Comparison of ENCODE assay signal across 32 mouse cellular contexts in the genomic region with DNA sequence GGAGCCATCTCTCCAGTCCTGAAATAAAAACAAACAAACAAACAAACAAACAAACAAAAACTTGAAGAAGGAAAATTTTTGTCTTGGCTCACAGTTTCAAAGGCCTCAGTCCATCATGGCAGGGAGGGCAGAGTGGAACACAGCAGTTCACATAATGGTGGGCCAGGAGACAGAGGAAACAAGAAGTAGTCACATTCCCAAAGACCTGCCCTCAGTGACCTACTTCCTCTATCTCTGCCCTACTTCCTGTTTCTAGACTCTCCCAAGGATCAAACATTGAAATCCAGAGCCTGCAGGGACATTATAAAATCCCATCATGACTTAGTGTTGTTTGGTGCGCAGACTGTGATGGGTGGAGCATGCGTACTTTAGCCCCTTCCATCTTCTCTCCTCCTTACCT. TPM values are rescaled to one million over a fixed set of nuclear protein-coding genes. Genes with fewer than 3 reads are reported as not detected.
"Had no signal": no experiment of that assay in that cellular context is flagged by ENCODE, and none has a peak within 500 bp of the region (broad histone marks: within the 10 kb centered on the region; RNA-seq: fewer than 3 reads in every experiment).

No protein-coding gene starts in this region.

- H3K27ac ChIP-seq: limb, embryonic 10.5 days; limb, embryonic 12.5 days; limb, embryonic 13.5 days; limb, embryonic 15.5 days; liver, embryonic 12.5 days; liver, embryonic 13.5 days; liver, embryonic 14.5 days; liver, embryonic 15.5 days; lung, embryonic 15.5 days; macrophage; midbrain, embryonic 10.5 days; midbrain, embryonic 12.5 days; midbrain, embryonic 13.5 days; midbrain, embryonic 15.5 days; neural tube, embryonic 12.5 days had no signal

- H3K36me3 ChIP-seq: limb, embryonic 10.5 days; limb, embryonic 12.5 days; limb, embryonic 13.5 days; limb, embryonic 15.5 days; liver, embryonic 12.5 days; liver, embryonic 13.5 days; liver, embryonic 15.5 days; lung, embryonic 15.5 days; midbrain, embryonic 10.5 days; midbrain, embryonic 12.5 days; midbrain, embryonic 13.5 days; midbrain, embryonic 15.5 days; neural tube, embryonic 12.5 days had no signal

- H3K27me3 ChIP-seq: limb, embryonic 12.5 days; limb, embryonic 13.5 days; limb, embryonic 15.5 days; liver, embryonic 12.5 days; liver, embryonic 13.5 days; liver, embryonic 15.5 days; lung, embryonic 15.5 days; midbrain, embryonic 12.5 days; midbrain, embryonic 13.5 days; midbrain, embryonic 15.5 days; neural tube, embryonic 12.5 days had no signal

- H3K4me1 ChIP-seq: limb, embryonic 15.5 days; liver, embryonic 12.5 days; liver, embryonic 13.5 days; liver, embryonic 15.5 days; lung, embryonic 15.5 days; megakaryocyte, embryonic 14.5 days; midbrain, embryonic 10.5 days; midbrain, embryonic 12.5 days; midbrain, embryonic 13.5 days; midbrain, embryonic 15.5 days; neural tube, embryonic 12.5 days had no signal

- H3K9me3 ChIP-seq: limb, embryonic 10.5 days; limb, embryonic 15.5 days; liver, embryonic 12.5 days; liver, embryonic 13.5 days; liver, embryonic 15.5 days; lung, embryonic 15.5 days; midbrain, embryonic 13.5 days; midbrain, embryonic 15.5 days had no signal

- DNase-seq: left cerebral cortex, postnatal 4 days; liver; liver, embryonic 13.5 days; liver, postnatal 0 days; lung, adult 18-20 months; lung, adult 2 months; lung, embryonic 14.5 days; lung, postnatal 10 days; lung, postnatal 14 days; lung, postnatal 36 days; lung, postnatal 4 days; midbrain, embryonic 14.5 days had no signal

- H3K9ac ChIP-seq: limb, embryonic 12.5 days; limb, embryonic 13.5 days; limb, embryonic 15.5 days; liver, embryonic 12.5 days; liver, embryonic 13.5 days; liver, embryonic 14.5 days; liver, embryonic 15.5 days; liver, postnatal 0 days; lung, embryonic 14.5 days; lung, embryonic 15.5 days; midbrain, embryonic 12.5 days; midbrain, embryonic 13.5 days; midbrain, embryonic 15.5 days; neural tube, embryonic 12.5 days had no signal

- H3K4me3 ChIP-seq: limb, embryonic 10.5 days; limb, embryonic 12.5 days; limb, embryonic 13.5 days; limb, embryonic 15.5 days; liver, embryonic 12.5 days; liver, embryonic 13.5 days; liver, embryonic 15.5 days; lung, embryonic 15.5 days; megakaryocyte, embryonic 14.5 days; midbrain, embryonic 10.5 days; midbrain, embryonic 12.5 days; midbrain, embryonic 13.5 days; midbrain, embryonic 15.5 days; myocyte; neural tube, embryonic 12.5 days had no signal

- ATAC-seq: liver, embryonic 12.5 days; liver, postnatal 0 days; lung, postnatal 0 days; midbrain, embryonic 13.5 days; midbrain, embryonic 15.5 days; midbrain, embryonic 16.5 days had no signal

RNA-seq across cellular contexts. Expression of a gene that starts 49.4 kb away (rescaled TPM):
- total RNA-seq: midbrain, postnatal 0 days had no signal
- polyA plus RNA-seq: limb, embryonic 10.5 days; liver, embryonic 11.5 days; liver, embryonic 13.5 days; lung, embryonic 15.5 days; macrophage had no signal
